In genomic region chr10:95773425-95773980, GRCm38 (mm10) we compare ENCODE assay signal across 9 mouse cellular contexts.
DNase-seq lines count a peak whose midpoint lies in the region; ATAC-seq and TF ChIP-seq lines count a peak whose summit lies in the region.
"Had no signal": no experiment of that assay in that cellular context is flagged by ENCODE, and none has a peak within 500 bp of the region (broad histone marks: within the 10 kb centered on the region; RNA-seq: fewer than 3 reads in every experiment).

No protein-coding gene starts in this region.

- no peaks in the 10 kb centered on the region for H3K9me3 ChIP-seq in intestine, embryonic 16.5 days (ENCODE audit: control insufficient read depth, low read length)
- no peaks in the 10 kb centered on the region for H3K9me3 ChIP-seq in lung, embryonic 16.5 days (ENCODE audit: control insufficient read depth, low read length)
- no peaks in the 10 kb centered on the region for H3K9me3 ChIP-seq in forebrain, embryonic 12.5 days
- H3K9me3 ChIP-seq: hindbrain, embryonic 15.5 days had no signal

- H3K9ac ChIP-seq in intestine, embryonic 16.5 days (ENCODE audit: low read depth, low read length): no peak overlapping the region
- H3K9ac ChIP-seq in lung, embryonic 16.5 days (ENCODE audit: low read length): no peak overlapping the region
- H3K9ac ChIP-seq in forebrain, embryonic 12.5 days: no peak overlapping the region
- H3K9ac ChIP-seq: hindbrain, embryonic 15.5 days had no signal

- TF ChIP-seq CTCF in thymus, adult 2 months (IDR thresholded peaks at IDR 0.05; ENCODE audit: borderline replicate concordance, control insufficient read depth, extremely low read depth, insufficient read depth, low read length, poor library complexity): no peak
- TF ChIP-seq CTCF in layer of hippocampus, adult 2 months (conservative IDR thresholded peaks at IDR 0.05): no peak

- no peak overlapping the region for H3K4me2 ChIP-seq in intestine, embryonic 16.5 days (ENCODE audit: low read depth, low read length)
- H3K4me2 ChIP-seq in lung, embryonic 16.5 days (ENCODE audit: low read depth, low read length): no peak overlapping the region
- no peak overlapping the region for H3K4me2 ChIP-seq in forebrain, embryonic 12.5 days
- H3K4me2 ChIP-seq: hindbrain, embryonic 15.5 days had no signal

- no peaks in the 10 kb centered on the region for H3K36me3 ChIP-seq in intestine, embryonic 16.5 days (ENCODE audit: control insufficient read depth, insufficient read depth, low read length)
- H3K36me3 ChIP-seq in lung, embryonic 16.5 days (ENCODE audit: control insufficient read depth, insufficient read depth, low read length): no peaks in the 10 kb centered on the region
- H3K36me3 ChIP-seq in thymus, adult 2 months (ENCODE audit: control insufficient read depth, insufficient read depth, low read length): no peaks in the 10 kb centered on the region
- H3K36me3 ChIP-seq in forebrain, embryonic 12.5 days (replicated peaks): no peaks in the 10 kb centered on the region
- H3K36me3 ChIP-seq: hindbrain, embryonic 15.5 days had no signal

- H3K27me3 ChIP-seq in intestine, embryonic 16.5 days (replicated peaks; ENCODE audit: control insufficient read depth, insufficient read depth, low read length): no peaks in the 10 kb centered on the region
- H3K27me3 ChIP-seq in lung, embryonic 16.5 days (ENCODE audit: control insufficient read depth, insufficient read depth, low read depth, low read length): no peaks in the 10 kb centered on the region
- H3K27me3 ChIP-seq in thymus, adult 2 months (ENCODE audit: control insufficient read depth, insufficient read depth, low read length): no peaks in the 10 kb centered on the region
- no peaks in the 10 kb centered on the region for H3K27me3 ChIP-seq in forebrain, embryonic 12.5 days
- H3K27me3 ChIP-seq: hindbrain, embryonic 15.5 days had no signal

- no peak overlapping the region for H3K4me3 ChIP-seq in intestine, embryonic 16.5 days (ENCODE audit: low read length)
- H3K4me3 ChIP-seq in lung, embryonic 16.5 days (ENCODE audit: low read length): no peak overlapping the region
- no peak overlapping the region for H3K4me3 ChIP-seq in thymus, adult 2 months (ENCODE audit: control insufficient read depth, insufficient read depth, low read length)
- H3K4me3 ChIP-seq in forebrain, embryonic 12.5 days (replicated peaks): no peak overlapping the region
- no peak overlapping the region for H3K4me3 ChIP-seq in layer of hippocampus, adult 2 months
- H3K4me3 ChIP-seq: hindbrain, embryonic 15.5 days had no signal

- H3K27ac ChIP-seq in intestine, embryonic 16.5 days (ENCODE audit: low read length): no peak overlapping the region
- H3K27ac ChIP-seq in lung, embryonic 16.5 days (ENCODE audit: low read length): no peak overlapping the region
- no peak overlapping the region for H3K27ac ChIP-seq in thymus, adult 2 months (ENCODE audit: control insufficient read depth, insufficient read depth, low read length)
- H3K27ac ChIP-seq in forebrain, embryonic 12.5 days: no peak overlapping the region
- no peak overlapping the region for H3K27ac ChIP-seq in layer of hippocampus, adult 2 months
- H3K27ac ChIP-seq: hindbrain, embryonic 15.5 days had no signal

- peak; percentile 45 for DNase-seq in adrenal gland, postnatal 14 days
- DNase-seq in gastrocnemius, postnatal 10 days: peak; percentile 13
- DNase-seq in adipocyte (ENCODE audit: low spot score): no peak
- DNase-seq in thymus, adult 2 months: no peak
- no peak for DNase-seq in layer of hippocampus, adult 2 months (ENCODE audit: low spot score in 2 of 2)

- TF ChIP-seq POLR2A in thymus, adult 2 months (IDR thresholded peaks at IDR 0.05; ENCODE audit: control insufficient read depth, extremely low read depth, insufficient read depth, low read length, poor library complexity): no peak

- WGBS in intestine, embryonic 16.5 days: 82% methylated on average over 16 of the region's 16 CpGs
- WGBS in lung, embryonic 16.5 days: 68% methylated on average over 16 of the region's 16 CpGs
- whole genome bisulfite sequencing in thymus, adult 2 months: 93% methylated on average over 16 of the region's 16 CpGs
- 84% methylated on average over 16 of the region's 16 CpGs for WGBS in forebrain, embryonic 12.5 days

- 0 out of 2 replicates have a peak, but pooled peaks cover 6% of the 10 kb centered on the region for H3K4me1 ChIP-seq in intestine, embryonic 16.5 days (ENCODE audit: control insufficient read depth, insufficient read depth, low read length)
- no peaks in the 10 kb centered on the region for H3K4me1 ChIP-seq in lung, embryonic 16.5 days (replicated peaks; ENCODE audit: control insufficient read depth, insufficient read depth, low read length)
- H3K4me1 ChIP-seq in thymus, adult 2 months (replicated peaks; ENCODE audit: control insufficient read depth, insufficient read depth, low read length): no peaks in the 10 kb centered on the region
- no peaks in the 10 kb centered on the region for H3K4me1 ChIP-seq in forebrain, embryonic 12.5 days
- H3K4me1 ChIP-seq: hindbrain, embryonic 15.5 days had no signal

- peak; percentile 45 for ATAC-seq in intestine, embryonic 16.5 days
- peak; percentile 76 for ATAC-seq in lung, embryonic 16.5 days (ENCODE audit: low read depth)
- ATAC-seq in forebrain, embryonic 12.5 days (ENCODE audit: low FRiP score): no peak

Comparison
In these comparisons a context has a peak if more than half of its experiments do, and no peak if none do; other contexts are left out.
1. DNase-seq: peak in adrenal gland, postnatal 14 days (single experiment) and gastrocnemius, postnatal 10 days (single experiment); none in adipocyte (single experiment), thymus, adult 2 months (single experiment) and layer of hippocampus, adult 2 months (0 of 2).